Mouse (Mus musculus) midbrain, embryonic 15.5 days (tissue): ENCODE data around the gene Gm4133. TPM values are rescaled to one million over a fixed set of nuclear protein-coding genes. Genes with fewer than 3 reads are reported as not detected.
"Not testable (repeated sequence)": the region's sequence is repeated elsewhere in the genome, so short reads cannot be mapped to it uniquely, and the experiment has no call there.

Experiments used
- ATAC-seq: fragments of 200-750 bp; cut with Nextera tagmentation; replicated peaks from 2 replicates; pipeline ENCODE4 v1.8.0; 2017; ENCODE audit warnings: moderate TSS enrichment
- H3K27ac ChIP-seq: fragments of 300-500 bp; sonication (generic); 2 replicates; pipeline ENCODE4 v1.5.1; 2015; ENCODE audit warnings: mild to moderate bottlenecking, inconsistent platforms
- H3K27me3 ChIP-seq: fragments of 300-500 bp; sonication (generic); replicated peaks from 2 replicates; pipeline ENCODE4 v1.6.1; 2015; ENCODE audit warnings: inconsistent platforms
- H3K36me3 ChIP-seq: fragments of 300-500 bp; sonication (generic); replicated peaks from 2 replicates; pipeline ENCODE4 v1.6.1; 2015; ENCODE audit warnings: inconsistent platforms
- H3K4me1 ChIP-seq: fragments of 300-500 bp; sonication (generic); 2 replicates; pipeline ENCODE4 v1.6.1; 2015; ENCODE audit warnings: inconsistent platforms
- H3K4me2 ChIP-seq: fragments of 300-500 bp; sonication (generic); 2 replicates; pipeline ENCODE4 v1.6.1; 2015; ENCODE audit warnings: inconsistent platforms, mild to moderate bottlenecking, moderate library complexity
- H3K4me3 ChIP-seq: fragments of 300-500 bp; sonication (generic); 2 replicates; pipeline ENCODE4 v1.5.1; 2015; ENCODE audit warnings: mild to moderate bottlenecking, inconsistent platforms
- H3K9ac ChIP-seq: fragments of 300-500 bp; sonication (generic); 2 replicates; pipeline ENCODE4 v1.6.1; 2015; ENCODE audit warnings: mild to moderate bottlenecking, inconsistent platforms
- H3K9me3 ChIP-seq: fragments of 300-500 bp; sonication (generic); 2 replicates; pipeline ENCODE4 v1.6.1; 2016; ENCODE audit warnings: inconsistent platforms
- WGBS: fragments of 180-500 bp; shearing (Covaris S2); methylation state at CpG from one replicate; pipeline ENCODE4 v1.1.7; 2015; ENCODE audit warnings: mixed read lengths; 5-methylcytosine and 5-hydroxymethylcytosine counted together
- polyA plus RNA-seq: library from polyadenylated mRNA; unstranded; fragments of >200 nt; fragmentation: Nextera tagmentation; extraction: Ambion mirVana; gene quantifications from 2 replicates; pipeline ENCODE4 v1.2.1, GENCODE M21; 2015

Gm4133 gene
- not detected in 2 replicates for polyA plus RNA-seq

DNA sequence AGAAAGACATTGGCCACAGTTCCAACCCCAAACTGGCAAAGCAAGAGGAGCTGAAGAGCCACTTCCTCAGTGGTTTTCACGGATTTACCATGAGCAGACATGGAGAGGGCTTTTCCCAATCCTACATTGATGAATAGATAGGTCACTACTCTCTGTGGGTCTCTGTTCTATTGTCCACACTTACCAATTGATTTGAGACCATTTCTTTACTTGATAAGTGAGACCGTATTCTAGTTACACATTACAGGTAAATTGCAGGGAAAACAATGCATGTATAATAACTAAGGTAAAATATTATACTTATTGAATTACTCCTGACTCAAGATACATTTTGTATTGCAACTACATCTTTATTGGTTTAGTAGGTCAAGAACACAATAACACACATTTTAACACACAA lies at the start of gene Gm4133:
Gm4133 (minus strand) TSS at position 101 of the 400 bp plus-strand sequence.
- WGBS: no CpG with 5 or more reads among the region's 2 CpGs
- not testable (repeated sequence) for H3K9me3 ChIP-seq, H3K36me3 ChIP-seq, H3K4me2 ChIP-seq, H3K9ac ChIP-seq, H3K4me3 ChIP-seq, ATAC-seq, H3K27ac ChIP-seq, H3K27me3 ChIP-seq, H3K4me1 ChIP-seq

DNA sequence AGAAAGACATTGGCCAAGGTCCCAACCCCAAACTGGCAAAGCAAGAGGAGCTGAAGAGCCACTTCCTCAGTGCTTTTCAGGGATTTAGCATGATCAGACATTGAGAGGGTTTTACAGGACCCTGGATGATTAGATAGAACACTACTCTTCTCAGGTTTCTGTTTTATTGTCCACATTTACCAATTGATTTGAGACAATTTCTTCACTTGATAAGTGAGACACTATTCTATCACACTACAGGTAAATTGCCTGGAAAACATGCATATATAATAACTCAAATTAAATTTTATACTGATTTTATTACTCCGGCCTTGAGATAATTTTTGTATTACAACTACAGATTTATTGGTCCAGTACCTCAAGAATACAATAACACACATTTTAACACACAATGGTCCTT lies 41.4 kb upstream of the Gm4133 start, which contains the start of gene Gm5728:
Gm5728 (minus strand) TSS at position 101 of the 400 bp plus-strand sequence.
- H3K9me3 ChIP-seq, ATAC-seq: not testable (repeated sequence)
- WGBS: no CpG with 5 or more reads among the region's 1 CpGs

More for the DNA sequence above, 41.4 kb upstream of the Gm4133 start, which contains the start of gene Gm5728:
- H3K27me3 ChIP-seq, H3K36me3 ChIP-seq, H3K4me3 ChIP-seq, H3K4me1 ChIP-seq, H3K4me2 ChIP-seq, H3K27ac ChIP-seq, H3K9ac ChIP-seq: not testable (repeated sequence)

Other genes with a start within 250 kb of the Gm4133 start
- not detected in 2 replicates for gene Vmn1r91, start 234.4 kb downstream of the Gm4133 start, polyA plus RNA-seq
- gene Gm16442, start 211.5 kb downstream of the Gm4133 start, polyA plus RNA-seq: not detected in 2 replicates
- gene Vmn1r93, start 195.0 kb downstream of the Gm4133 start, polyA plus RNA-seq: not detected in 2 replicates
- not detected in 2 replicates for gene Vmn1r94, start 165.7 kb downstream of the Gm4133 start, polyA plus RNA-seq
- gene Vmn1r95, start 140.4 kb downstream of the Gm4133 start, polyA plus RNA-seq: not detected in 2 replicates
- not detected in 2 replicates for gene Gm6164, start 128.5 kb downstream of the Gm4133 start, polyA plus RNA-seq
- gene Gm4498, start 100.2 kb downstream of the Gm4133 start, polyA plus RNA-seq: not detected in 2 replicates
- not detected in 2 replicates for gene Gm5890, start 71.2 kb downstream of the Gm4133 start, polyA plus RNA-seq
- not detected in 2 replicates for gene Gm5728, start 41.3 kb upstream of the Gm4133 start, polyA plus RNA-seq
- gene Vmn1r100, start 83.9 kb upstream of the Gm4133 start, polyA plus RNA-seq: not detected in 2 replicates
- not detected in 2 replicates for gene Vmn1r101, start 108.5 kb upstream of the Gm4133 start, polyA plus RNA-seq
- gene Gm10670, start 140.9 kb upstream of the Gm4133 start, polyA plus RNA-seq: not detected in 2 replicates
- not detected in 2 replicates for gene Vmn1r103, start 176.5 kb upstream of the Gm4133 start, polyA plus RNA-seq
- gene Vmn1r104, start 199.8 kb upstream of the Gm4133 start, polyA plus RNA-seq: not detected in 2 replicates
- gene Gm5726, start 211.7 kb upstream of the Gm4133 start, polyA plus RNA-seq: not detected in 2 replicates
- not detected in 2 replicates for gene Gm4141, start 242.2 kb upstream of the Gm4133 start, polyA plus RNA-seq